Mouse (Mus musculus): Measurements from ENCODE around the gene Rxra. TPM values are rescaled to one million over a fixed set of nuclear protein-coding genes. Genes with fewer than 3 reads are reported as not detected.

Gene Rxra
- polyA plus RNA-seq, 1 experiment from 2014 or later, result 10.4 TPM

DNA sequence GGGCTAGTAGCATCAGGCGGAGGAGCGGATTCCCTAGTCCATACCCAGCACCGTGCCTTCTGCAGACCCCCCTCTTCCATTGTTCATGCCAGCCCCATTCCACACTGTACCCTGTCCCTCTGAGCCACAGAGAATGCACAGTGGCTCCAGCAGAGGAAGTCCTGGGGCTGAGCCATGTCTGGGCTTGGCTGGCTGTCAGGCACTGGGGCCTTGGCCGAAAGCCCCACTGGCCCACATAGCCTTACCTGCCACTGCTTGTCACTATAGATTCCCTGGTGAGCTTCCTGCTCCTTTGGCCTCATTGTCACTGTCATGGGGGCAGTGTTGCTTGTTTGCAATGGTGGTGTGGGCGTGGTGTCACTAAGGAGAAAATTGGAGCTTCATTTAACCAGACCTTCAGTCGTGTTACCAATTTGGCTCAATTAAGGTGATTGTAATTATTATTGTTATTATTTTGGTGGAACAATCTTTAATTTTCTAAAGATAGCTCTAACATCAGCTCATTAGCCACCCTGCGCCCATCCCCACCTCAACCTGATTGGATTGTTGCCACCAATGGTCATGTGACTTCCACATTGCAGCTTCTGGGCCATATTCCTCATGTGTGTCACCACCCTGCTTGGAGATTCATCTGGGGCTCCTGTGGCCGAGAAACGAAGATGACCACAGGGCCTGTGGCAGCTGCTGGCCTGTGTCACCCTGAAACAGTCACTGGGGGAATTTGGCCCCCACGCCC is 85.2 kb downstream of the Rxra start:
- peaks cover 31% of the 10 kb centered on the region for H3K36me3 ChIP-seq
- H3K9me3 ChIP-seq (replicated peaks), result no peaks in the 10 kb centered on the region
- ATAC-seq (replicated peaks; ENCODE audit: low FRiP score), result no peak
- no peak overlapping the region for H3K27ac ChIP-seq
- H3K27me3 ChIP-seq, result peaks cover 12% of the 10 kb centered on the region
- H3K4me1 ChIP-seq, result peaks cover 66% of the 10 kb centered on the region
- H3K4me3 ChIP-seq (replicated peaks), result no peak overlapping the region
- 94% methylated on average over 10 of the region's 10 CpGs for WGBS
- H3K4me2 ChIP-seq, result no peak overlapping the region
- H3K9ac ChIP-seq, result no peak overlapping the region

DNA sequence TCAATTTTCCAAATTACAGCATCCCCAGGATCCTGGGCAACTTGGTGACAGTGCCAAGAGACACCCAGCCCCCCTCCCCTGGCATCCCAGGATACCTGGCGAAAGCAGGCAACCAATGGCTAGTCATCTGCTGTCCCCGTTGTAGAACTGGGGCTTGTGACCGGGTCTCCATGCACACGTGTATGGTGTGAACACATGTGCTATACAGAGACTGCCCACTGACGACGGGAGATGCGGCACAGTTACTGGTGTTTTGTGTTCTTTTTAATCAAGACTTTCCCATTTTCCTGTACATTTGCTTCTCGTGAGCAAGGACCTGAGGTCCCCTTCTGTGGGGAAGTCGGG is 85.7 kb downstream of the Rxra start:
- peaks cover 61% of the 10 kb centered on the region for H3K4me1 ChIP-seq
- no peak for ATAC-seq (replicated peaks; ENCODE audit: low FRiP score)
- peaks cover 12% of the 10 kb centered on the region for H3K27me3 ChIP-seq
- WGBS, result 84% methylated on average over 9 of the region's 9 CpGs
- H3K9me3 ChIP-seq (replicated peaks), result no peaks in the 10 kb centered on the region
- H3K27ac ChIP-seq, result no peak overlapping the region
- H3K4me2 ChIP-seq, result no peak overlapping the region
- peaks cover 28% of the 10 kb centered on the region for H3K36me3 ChIP-seq
- H3K4me3 ChIP-seq (replicated peaks), result no peak overlapping the region
- H3K9ac ChIP-seq, result no peak overlapping the region

DNA sequence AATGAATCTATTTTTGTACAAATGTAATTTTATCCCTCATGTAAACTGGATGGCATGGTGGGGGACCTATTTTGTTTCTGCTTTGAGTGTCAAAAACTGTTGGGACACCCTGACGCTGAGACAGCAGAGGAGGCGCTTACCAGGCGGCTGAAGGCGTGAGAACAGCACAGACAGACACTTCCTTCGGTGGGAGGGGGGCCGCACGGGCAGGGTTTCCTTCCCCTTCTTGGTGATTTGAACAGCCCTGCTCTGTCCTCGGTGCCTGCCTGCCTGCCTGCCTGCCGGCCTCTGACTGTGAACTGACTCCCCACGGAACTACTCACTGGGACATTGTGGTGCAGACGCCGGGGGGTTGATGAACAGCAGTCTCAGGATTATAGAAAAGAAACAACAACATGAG is 86.3 kb downstream of the Rxra start:
- peaks cover 12% of the 10 kb centered on the region for H3K27me3 ChIP-seq
- ATAC-seq (replicated peaks; ENCODE audit: low FRiP score), result no peak
- H3K4me1 ChIP-seq, result peaks cover 55% of the 10 kb centered on the region
- H3K4me2 ChIP-seq, result no peak overlapping the region
- H3K9me3 ChIP-seq (replicated peaks), result no peaks in the 10 kb centered on the region
- 0 out of 2 replicates have a peak overlapping the region, but pooled peaks have one; percentile 41 for H3K27ac ChIP-seq
- H3K4me3 ChIP-seq (replicated peaks), result no peak overlapping the region
- H3K9ac ChIP-seq, result no peak overlapping the region
- 48% methylated on average over 12 of the region's 12 CpGs for WGBS
- H3K36me3 ChIP-seq, result peaks cover 28% of the 10 kb centered on the region

DNA sequence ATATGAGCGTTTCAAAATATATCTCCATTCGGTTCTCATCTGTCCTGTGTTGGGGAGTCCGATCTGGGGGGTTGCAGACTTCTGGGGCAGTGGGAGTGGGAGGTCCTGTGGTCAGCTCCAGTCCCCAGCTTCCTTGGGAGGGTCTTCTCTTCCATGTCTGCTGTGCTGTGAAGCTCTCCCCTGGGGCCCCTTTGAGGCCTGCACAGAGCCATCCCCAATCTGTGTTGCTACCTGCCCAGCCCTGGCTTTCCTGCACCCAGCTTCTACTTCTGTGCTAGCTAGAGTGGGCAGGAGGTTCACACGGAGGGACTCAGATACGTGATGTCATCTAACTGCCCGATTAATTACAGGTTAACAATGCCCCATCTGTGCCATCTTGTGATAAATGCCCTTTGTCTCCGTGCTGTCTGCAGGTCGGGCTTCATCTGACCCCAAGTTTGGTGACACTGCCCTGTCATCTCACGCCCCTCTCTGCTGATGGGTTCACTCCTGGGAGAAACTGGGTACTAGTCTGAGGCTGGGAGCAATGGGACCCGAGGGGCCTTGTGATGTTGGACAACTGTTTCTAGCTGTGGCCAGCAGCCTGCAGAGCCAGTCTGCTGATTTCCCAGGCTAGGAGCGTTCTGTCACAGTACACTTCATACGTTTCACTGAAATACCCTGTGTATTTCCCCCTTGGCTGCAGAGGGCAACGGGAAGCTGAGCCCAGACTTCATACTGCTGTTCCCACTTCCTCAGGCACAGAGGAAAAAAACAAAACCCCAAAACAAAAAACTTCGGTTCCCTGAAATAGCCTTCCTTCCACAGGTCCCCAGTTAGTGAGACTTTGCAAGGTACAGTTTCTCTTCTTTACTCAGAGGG is 86.9 kb downstream of the Rxra start:
- Histone ChIP-seq H3K27me3 (peaks cover 12% of the 10 kb centered on the region), H3K4me3 (replicated peaks) (no peak overlapping the region), H3K9me3 (replicated peaks) (no peaks in the 10 kb centered on the region), H3K36me3 (peaks cover 28% of the 10 kb centered on the region), H3K4me1 (peaks cover 51% of the 10 kb centered on the region), H3K27ac (0 out of 2 replicates have a peak overlapping the region, but pooled peaks have one; percentile 41), H3K4me2 (no peak overlapping the region), H3K9ac (no peak overlapping the region)
- no peak for ATAC-seq (replicated peaks; ENCODE audit: low FRiP score)
- 61% methylated on average over 14 of the region's 14 CpGs for WGBS

DNA sequence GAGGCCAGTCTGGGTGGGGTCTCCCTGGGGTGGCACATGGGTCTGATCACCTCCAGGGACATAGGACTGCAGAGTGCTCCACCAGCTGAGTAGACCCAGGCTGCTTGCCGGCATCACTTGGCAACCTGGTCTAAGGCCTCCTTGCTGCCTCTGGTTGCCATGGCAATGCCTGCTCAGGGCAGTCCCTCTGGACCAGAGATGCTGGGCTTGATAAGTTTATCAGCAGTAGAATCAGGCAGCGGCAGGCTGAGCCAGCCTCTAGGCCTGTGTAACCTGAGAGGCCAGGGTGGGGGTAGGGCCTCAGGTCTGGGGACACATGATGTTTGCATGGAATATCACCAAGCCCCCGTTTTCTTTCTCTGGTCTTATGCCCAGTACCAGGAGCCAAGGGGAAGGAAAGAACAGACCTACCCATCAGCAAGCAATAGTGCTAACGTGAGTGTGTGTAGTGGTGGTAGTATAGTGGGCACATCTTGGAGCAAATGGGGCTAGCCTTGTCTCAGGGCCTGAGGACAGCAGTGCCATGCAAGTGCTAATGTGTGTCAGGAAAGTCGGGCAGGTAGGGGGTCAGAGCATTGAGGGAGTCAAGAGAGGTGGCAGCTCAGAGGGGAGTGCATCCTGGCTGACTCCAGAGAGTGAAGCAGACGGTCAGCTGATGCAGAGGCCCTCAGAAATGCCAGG is 88.2 kb downstream of the Rxra start:
- H3K4me1 ChIP-seq, result peaks cover 42% of the 10 kb centered on the region
- ATAC-seq (replicated peaks; ENCODE audit: low FRiP score), result peak; percentile 38
- H3K27me3 ChIP-seq, result peaks cover 15% of the 10 kb centered on the region
- WGBS, result 25% methylated on average over 6 of the region's 6 CpGs
- H3K27ac ChIP-seq, result peak overlapping the region; percentile 61
- H3K4me3 ChIP-seq (replicated peaks), result no peak overlapping the region
- no peaks in the 10 kb centered on the region for H3K9me3 ChIP-seq (replicated peaks)
- H3K4me2 ChIP-seq, result no peak overlapping the region
- H3K9ac ChIP-seq, result no peak overlapping the region
- peaks cover 28% of the 10 kb centered on the region for H3K36me3 ChIP-seq

DNA sequence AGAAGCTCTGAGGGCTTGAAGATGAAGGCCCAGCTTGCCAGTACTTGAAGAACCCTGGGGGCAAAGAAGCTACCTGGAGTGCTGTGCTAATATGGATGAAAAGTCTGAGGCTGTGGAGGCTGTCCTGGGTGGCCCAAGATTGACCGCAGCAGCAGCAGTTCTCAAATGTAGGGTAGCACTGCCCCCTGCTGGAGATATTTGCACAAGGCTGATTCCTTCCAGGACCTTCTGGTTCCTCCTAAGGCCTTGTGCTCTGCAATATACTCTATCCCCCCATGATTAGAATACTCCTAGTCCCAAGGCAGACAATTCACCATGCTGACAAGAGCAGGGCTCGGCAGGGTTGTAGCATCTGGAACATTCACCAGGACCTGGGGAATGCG is 88.7 kb downstream of the Rxra start:
- Histone ChIP-seq H3K27ac (peak overlapping the region; percentile 61), H3K4me2 (no peak overlapping the region), H3K4me3 (replicated peaks) (no peak overlapping the region), H3K4me1 (peaks cover 42% of the 10 kb centered on the region), H3K36me3 (peaks cover 24% of the 10 kb centered on the region), H3K27me3 (peaks cover 15% of the 10 kb centered on the region), H3K9ac (no peak overlapping the region), H3K9me3 (replicated peaks) (no peaks in the 10 kb centered on the region)
- WGBS, result 22% methylated on average over 3 of the region's 3 CpGs
- peak; percentile 74 for ATAC-seq (replicated peaks; ENCODE audit: low FRiP score)

DNA sequence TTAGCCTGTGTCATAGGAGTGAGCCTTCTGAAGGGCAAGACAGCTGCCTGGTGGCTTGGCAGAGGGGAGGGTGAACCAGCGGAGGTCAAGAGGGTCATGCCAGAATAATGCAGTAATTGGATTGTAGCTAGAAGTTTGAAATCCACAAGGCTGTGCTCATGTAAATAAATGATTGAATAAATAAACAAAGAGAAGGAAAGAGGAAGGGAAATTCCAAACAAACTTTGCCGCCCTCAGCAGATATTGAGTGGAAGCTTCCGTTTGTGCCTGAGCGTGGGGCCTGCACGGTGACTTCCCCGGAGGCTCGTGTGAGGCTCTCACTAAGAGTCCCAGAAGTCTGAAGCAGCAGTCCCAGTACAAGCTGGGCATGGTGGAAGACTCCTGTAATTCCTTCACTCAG is 91.5 kb downstream of the Rxra start:
- Histone ChIP-seq H3K9ac (no peak overlapping the region), H3K9me3 (replicated peaks) (no peaks in the 10 kb centered on the region), H3K27ac (no peak overlapping the region), H3K4me1 (peaks cover 45% of the 10 kb centered on the region), H3K4me2 (no peak overlapping the region), H3K4me3 (replicated peaks) (no peak overlapping the region), H3K36me3 (no peaks in the 10 kb centered on the region), H3K27me3 (peaks cover 6% of the 10 kb centered on the region; the same call in 1 of the 2 replicates)
- ATAC-seq (replicated peaks; ENCODE audit: low FRiP score), result no peak
- 40% methylated on average over 7 of the region's 7 CpGs for WGBS

DNA sequence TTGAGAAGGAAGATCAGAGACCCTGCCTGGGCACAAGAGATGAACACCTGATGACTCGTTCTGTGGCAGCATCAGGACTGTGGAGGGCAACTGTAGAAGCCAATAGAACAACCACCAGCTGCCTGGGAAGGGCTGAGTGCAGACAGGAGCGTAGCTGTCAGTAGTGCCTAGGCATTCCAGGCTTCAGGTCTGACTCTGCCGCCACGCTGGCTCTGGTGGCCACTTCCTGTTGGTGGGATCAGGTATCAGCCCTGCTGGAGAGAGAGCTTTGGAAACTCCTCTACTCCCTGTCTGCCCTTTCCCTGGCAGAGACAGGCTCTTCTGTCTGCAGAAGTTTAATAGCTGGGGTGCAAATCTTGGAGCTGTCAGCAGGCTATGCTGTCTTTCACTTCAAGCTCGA is 93.5 kb downstream of the Rxra start:
- Histone ChIP-seq H3K4me3 (replicated peaks) (no peak overlapping the region), H3K9me3 (replicated peaks) (no peaks in the 10 kb centered on the region), H3K27me3 (peaks cover 6% of the 10 kb centered on the region; the same call in 1 of the 2 replicates), H3K9ac (no peak overlapping the region; the same call in 1 of the 2 replicates), H3K27ac (no peak overlapping the region), H3K4me1 (peaks cover 46% of the 10 kb centered on the region), H3K4me2 (peak overlapping the region; percentile 14; the same call in 1 of the 2 replicates), H3K36me3 (no peaks in the 10 kb centered on the region)
- no peak for ATAC-seq (replicated peaks; ENCODE audit: low FRiP score)
- WGBS, result 15% methylated on average over 5 of the region's 5 CpGs

DNA sequence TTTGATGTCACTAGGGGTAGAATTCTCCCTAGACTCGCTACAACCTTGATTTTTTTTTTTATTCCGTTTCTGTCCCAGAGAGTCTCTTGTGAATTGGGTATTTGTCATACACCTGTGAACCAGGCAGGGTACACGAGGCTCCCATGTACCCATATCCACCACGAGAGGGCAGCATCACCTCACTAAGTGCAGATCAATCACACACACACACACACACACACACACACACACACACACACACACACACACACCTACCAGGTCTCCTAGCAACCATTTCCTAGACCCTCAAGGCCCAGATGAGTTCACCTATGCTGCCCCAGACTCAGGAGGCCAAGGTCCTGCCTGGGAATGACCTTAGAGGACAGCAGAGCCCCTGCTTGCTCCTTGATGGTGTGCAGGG is 94.0 kb downstream of the Rxra start:
- H3K4me3 ChIP-seq (replicated peaks), result no peak overlapping the region
- H3K9ac ChIP-seq, result no peak overlapping the region; the same call in 1 of the 2 replicates
- no peak overlapping the region for H3K27ac ChIP-seq
- WGBS, result 3% methylated on average over 4 of the region's 4 CpGs
- peaks cover 48% of the 10 kb centered on the region for H3K4me1 ChIP-seq
- 0 out of 2 replicates have a peak overlapping the region, but pooled peaks have one; percentile 14 for H3K4me2 ChIP-seq
- ATAC-seq (replicated peaks; ENCODE audit: low FRiP score), result no peak
- no peaks in the 10 kb centered on the region for H3K36me3 ChIP-seq
- H3K9me3 ChIP-seq (replicated peaks), result no peaks in the 10 kb centered on the region
- H3K27me3 ChIP-seq, result peaks cover 5% of the 10 kb centered on the region; the same call in 1 of the 2 replicates

DNA sequence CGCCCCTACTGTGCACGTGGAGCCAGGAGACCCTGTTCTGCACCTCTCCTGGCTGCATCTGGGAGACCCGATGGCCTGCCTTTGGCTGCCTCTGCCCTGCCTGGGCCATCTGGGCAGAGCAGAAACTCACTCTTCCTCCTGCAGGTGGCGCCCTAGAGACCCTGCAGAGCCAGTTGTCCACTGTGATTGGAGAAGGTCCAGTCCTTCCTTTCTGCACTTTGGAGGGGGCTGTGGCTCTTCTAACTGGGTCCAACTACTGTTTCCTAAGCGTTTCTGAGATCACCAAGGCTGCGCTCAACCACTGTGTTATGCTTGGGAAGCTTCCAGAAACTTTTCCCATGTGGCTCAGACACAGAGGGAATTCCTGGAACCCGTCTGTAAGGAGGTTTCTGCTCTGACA is 95.7 kb downstream of the Rxra start:
- WGBS, result 20% methylated on average over 7 of the region's 7 CpGs

DNA sequence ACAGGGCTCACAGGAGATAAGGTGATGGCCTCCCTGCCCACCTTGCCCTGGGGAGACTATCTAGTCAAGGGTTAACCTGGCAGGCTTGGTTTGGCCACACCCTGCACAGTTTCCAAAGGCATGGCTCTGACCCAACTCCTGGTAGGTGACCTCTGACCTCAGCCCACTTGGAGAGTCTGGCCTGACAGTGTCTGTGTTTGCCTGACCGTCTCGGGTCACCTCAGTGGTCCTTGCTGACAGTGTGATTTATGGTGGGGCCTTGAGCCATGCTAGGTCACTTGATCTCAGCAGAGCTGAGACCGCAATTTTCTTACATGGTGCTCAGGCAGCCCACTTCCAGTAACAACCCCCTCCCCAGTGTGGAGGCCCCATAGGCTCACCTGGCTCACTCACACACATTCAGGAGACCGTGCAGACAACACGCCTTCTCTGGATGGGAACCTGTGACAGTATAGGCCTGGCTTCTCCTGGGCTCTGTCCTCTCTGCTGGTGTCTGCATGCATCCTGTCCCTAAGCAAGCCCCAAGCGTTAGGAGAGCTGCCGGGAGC is 96.7 kb downstream of the Rxra start:
- ATAC-seq (replicated peaks; ENCODE audit: low FRiP score), result peak; percentile 33; the same call in 1 of the 2 replicates
- 20% methylated on average over 7 of the region's 7 CpGs for WGBS

More for the DNA sequence above, 95.7 kb downstream of the Rxra start:
- H3K4me3 ChIP-seq (replicated peaks), result no peak overlapping the region
- H3K27ac ChIP-seq, result peak overlapping the region; percentile 94
- no peak overlapping the region for H3K9ac ChIP-seq
- no peaks in the 10 kb centered on the region for H3K36me3 ChIP-seq
- peaks cover 4% of the 10 kb centered on the region; the same call in 1 of the 2 replicates for H3K27me3 ChIP-seq
- ATAC-seq (replicated peaks; ENCODE audit: low FRiP score), result no peak; the same call in 1 of the 2 replicates
- peaks cover 58% of the 10 kb centered on the region for H3K4me1 ChIP-seq
- H3K4me2 ChIP-seq, result no peak overlapping the region
- no peaks in the 10 kb centered on the region for H3K9me3 ChIP-seq (replicated peaks)

More for the DNA sequence above, 96.7 kb downstream of the Rxra start:
- Histone ChIP-seq H3K9ac (no peak overlapping the region), H3K36me3 (no peaks in the 10 kb centered on the region), H3K4me2 (peak overlapping the region; percentile 7; the same call in 1 of the 2 replicates), H3K4me1 (peaks cover 58% of the 10 kb centered on the region), H3K27me3 (peaks cover 4% of the 10 kb centered on the region; the same call in 1 of the 2 replicates), H3K9me3 (replicated peaks) (no peaks in the 10 kb centered on the region), H3K4me3 (replicated peaks) (no peak overlapping the region), H3K27ac (peak overlapping the region; percentile 94)
